Mouse (Mus musculus): Measurements from ENCODE around the gene Cdkn2d.

GRCm38 (mm10) chr9:21320280-21320618 is 29.0 kb upstream of the Cdkn2d start:
- no peak for TF ChIP-seq CTCF (IDR thresholded peaks at IDR 0.05; ENCODE audit: insufficient read depth, low read length)
- TF ChIP-seq POLR2A (IDR thresholded peaks at IDR 0.05; ENCODE audit: borderline replicate concordance, extremely low read depth, low read depth, low read length), result no peak

Data from lung, adult 2 months (tissue).